Mouse (Mus musculus) kidney, embryonic 14.5 days (tissue): Measurements from ENCODE around the gene Mtif3. TPM values are rescaled to one million over a fixed set of nuclear protein-coding genes. Genes with fewer than 3 reads are reported as not detected.

Experiments used
- ATAC-seq: fragments of 200-750 bp; cut with Nextera tagmentation; 2 replicates; pipeline ENCODE4 v1.8.0; 2017; ENCODE audit warnings: moderate number of reproducible peaks, mild to moderate bottlenecking, moderate TSS enrichment, moderate library complexity; ENCODE audit not compliant: low FRiP score, low TSS enrichment
- H3K27ac ChIP-seq: fragments of 300-500 bp; sonication (generic); 2 replicates; pipeline ENCODE4 v1.5.1; 2014; ENCODE audit warnings: low read depth, mild to moderate bottlenecking, low read length, moderate library complexity, mixed read lengths
- H3K27me3 ChIP-seq: fragments of 300-500 bp; sonication (generic); 2 replicates; pipeline ENCODE4 v1.6.1; 2014; ENCODE audit warnings: mild to moderate bottlenecking, low read length; ENCODE audit not compliant: control insufficient read depth, insufficient read depth
- H3K36me3 ChIP-seq: fragments of 300-500 bp; sonication (generic); 2 replicates; pipeline ENCODE4 v1.6.1; 2014; ENCODE audit warnings: low read length, mixed read lengths; ENCODE audit not compliant: control insufficient read depth, insufficient read depth
- H3K4me1 ChIP-seq: fragments of 300-500 bp; sonication (generic); 2 replicates; pipeline ENCODE4 v1.6.1; 2014; ENCODE audit warnings: low read length, mixed read lengths; ENCODE audit not compliant: control insufficient read depth, insufficient read depth
- H3K4me2 ChIP-seq: fragments of 300-500 bp; sonication (generic); replicated peaks from 2 replicates; pipeline ENCODE4 v1.6.1; 2014; ENCODE audit warnings: low read depth, mild to moderate bottlenecking, low read length
- H3K4me3 ChIP-seq: fragments of 300-500 bp; sonication (generic); 2 replicates; pipeline ENCODE4 v1.5.1; 2014; ENCODE audit warnings: mild to moderate bottlenecking, low read length
- H3K9ac ChIP-seq: fragments of 300-500 bp; sonication (generic); 2 replicates; pipeline ENCODE4 v1.6.1; 2014; ENCODE audit warnings: low read depth, mild to moderate bottlenecking, low read length, moderate library complexity
- H3K9me3 ChIP-seq: fragments of 300-500 bp; sonication (generic); 2 replicates; pipeline ENCODE4 v1.6.1; 2016; ENCODE audit warnings: low read length; ENCODE audit not compliant: control insufficient read depth
- WGBS: fragments of 180-500 bp; shearing (Covaris S2); extraction: QIAGEN DNeasy Blood & Tissue Kit; methylation state at CpG from one replicate; pipeline ENCODE4 v1.1.7; 2014; 5-methylcytosine and 5-hydroxymethylcytosine counted together
- polyA plus RNA-seq: library from polyadenylated mRNA; unstranded; fragments of >200 nt; fragmentation: Nextera tagmentation; extraction: Ambion mirVana; gene quantifications from 2 replicates; pipeline ENCODE4 v1.2.1, GENCODE M21; 2014

The Mtif3 gene
- 21.1 and 24.3 TPM in 2 replicates for polyA plus RNA-seq

DNA sequence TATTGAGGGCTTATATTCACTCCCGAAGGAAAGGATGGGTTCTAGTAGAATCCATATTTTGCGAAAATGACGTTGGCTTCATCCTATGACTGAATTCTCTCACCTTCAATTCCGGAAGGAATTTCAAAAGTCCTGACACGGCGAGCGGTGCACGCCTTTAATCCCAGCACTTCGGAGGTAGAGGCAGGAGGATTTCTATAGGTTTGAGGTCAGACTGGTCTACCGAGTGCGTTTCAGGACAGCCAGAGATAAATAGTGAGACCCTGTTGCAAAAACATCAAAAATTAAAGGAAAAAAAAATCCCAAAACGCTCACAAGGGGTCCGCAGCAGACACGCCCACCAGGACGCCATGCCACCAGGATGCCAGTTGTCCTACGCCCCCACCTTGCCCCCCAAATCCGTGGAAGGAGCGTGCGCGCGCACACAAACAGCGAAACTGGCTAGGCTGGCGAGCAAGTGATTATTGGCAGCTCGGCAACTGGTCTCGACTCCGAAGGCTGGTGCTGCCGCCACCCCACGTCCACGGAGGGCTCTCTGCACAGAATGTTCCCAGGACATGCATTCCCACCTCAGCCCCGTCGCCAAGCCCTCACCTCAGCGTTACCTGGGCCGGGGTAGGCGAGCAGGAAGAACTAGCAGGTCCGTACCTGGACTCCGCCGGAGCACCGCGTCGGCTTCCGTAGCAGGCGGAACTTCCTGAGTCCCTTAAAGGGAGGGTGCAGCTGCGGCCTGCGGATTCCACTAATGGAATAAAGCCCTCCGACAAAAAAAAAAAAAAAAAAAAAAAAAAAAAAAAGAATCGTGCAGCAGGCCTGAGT, at the start of gene Mtif3:
Mtif3 (minus strand) TSS at position 683 of the 819 bp plus-strand sequence.
- H3K4me2 ChIP-seq: peak within 1 kb of the TSS; percentile 73
- WGBS: 1% methylated on average over 46 of the region's 46 CpGs
- H3K4me3 ChIP-seq: peak within 1 kb of the TSS; percentile 95
- peak within 1 kb of the TSS; percentile 76 for H3K9ac ChIP-seq
- H3K27me3 ChIP-seq: no peaks in the 10 kb centered on the region
- peak; percentile 83 for ATAC-seq
- H3K27ac ChIP-seq: 0 out of 2 replicates have a peak within 1 kb of the TSS, but pooled peaks have one; percentile 52
- no peaks in the 10 kb centered on the region for H3K9me3 ChIP-seq
- 0 out of 2 replicates have a peak, but pooled peaks cover 6% of the 10 kb centered on the region for H3K4me1 ChIP-seq
- H3K36me3 ChIP-seq: peaks cover 7% of the 10 kb centered on the region

DNA sequence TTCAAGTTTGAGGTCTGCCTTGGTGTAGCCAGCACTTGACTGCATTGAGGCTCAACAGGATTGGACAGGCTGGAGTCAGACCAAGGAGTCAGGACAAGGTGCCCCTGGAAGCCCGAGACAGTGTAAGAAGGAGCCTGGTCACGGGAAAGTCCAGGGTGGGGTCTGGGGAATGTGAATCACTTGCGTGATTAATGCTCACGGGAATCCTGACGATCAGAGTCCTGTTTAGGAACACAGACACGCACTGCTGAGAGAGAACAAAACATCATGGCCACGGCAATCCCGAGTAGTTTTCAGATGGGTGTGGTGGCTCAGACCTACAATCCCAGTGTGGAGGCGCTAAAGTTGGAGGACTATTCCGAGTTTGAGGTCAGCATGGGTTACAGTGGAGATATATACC, 47.7 kb upstream of the Mtif3 start:
- H3K36me3 ChIP-seq: no peaks in the 10 kb centered on the region
- H3K4me3 ChIP-seq: no peak overlapping the region
- no peaks in the 10 kb centered on the region for H3K27me3 ChIP-seq
- H3K27ac ChIP-seq: no peak overlapping the region
- H3K4me1 ChIP-seq: no peaks in the 10 kb centered on the region
- 82% methylated on average over 10 of the region's 10 CpGs for WGBS
- H3K4me2 ChIP-seq: no peak overlapping the region
- no peak overlapping the region for H3K9ac ChIP-seq
- no peaks in the 10 kb centered on the region for H3K9me3 ChIP-seq
- ATAC-seq: no peak

GRCm38 (mm10) chr5:147003303-147003702, 39.7 kb upstream of the Mtif3 start:
- Histone ChIP-seq H3K9ac (no peak overlapping the region), H3K27me3 (no peaks in the 10 kb centered on the region), H3K36me3 (no peaks in the 10 kb centered on the region), H3K4me3 (no peak overlapping the region), H3K9me3 (peaks cover 8% of the 10 kb centered on the region; the same call in 1 of the 2 replicates), H3K4me2 (no peak overlapping the region), H3K27ac (no peak overlapping the region), H3K4me1 (no peaks in the 10 kb centered on the region)
- no peak for ATAC-seq
- 54% methylated on average over 1 of the region's 1 CpGs for WGBS

DNA sequence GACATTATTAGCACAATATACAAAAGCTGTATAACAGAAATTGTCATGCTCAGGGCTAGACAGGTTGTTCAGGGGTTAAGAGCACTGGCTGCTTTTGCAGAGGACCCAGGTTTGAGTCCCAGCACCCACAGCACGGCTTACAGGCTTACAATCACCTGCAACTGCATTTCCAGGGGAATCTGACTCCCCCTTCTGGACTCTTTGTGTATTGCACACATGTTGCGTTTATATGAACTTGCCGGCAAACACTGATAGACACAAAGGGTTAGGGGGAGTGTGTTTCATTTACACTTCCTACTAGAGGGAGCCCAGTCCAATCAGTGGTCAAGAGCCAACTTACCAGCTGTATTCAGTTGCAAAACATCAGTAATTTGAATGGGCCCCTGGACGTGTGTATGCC, 37.7 kb upstream of the Mtif3 start:
- Histone ChIP-seq H3K9me3 (peaks cover 8% of the 10 kb centered on the region; the same call in 1 of the 2 replicates), H3K27ac (no peak overlapping the region), H3K36me3 (no peaks in the 10 kb centered on the region), H3K4me2 (no peak overlapping the region), H3K27me3 (no peaks in the 10 kb centered on the region), H3K4me3 (no peak overlapping the region), H3K4me1 (no peaks in the 10 kb centered on the region), H3K9ac (no peak overlapping the region)
- no peak for ATAC-seq
- 82% methylated on average over 4 of the region's 4 CpGs for WGBS

DNA sequence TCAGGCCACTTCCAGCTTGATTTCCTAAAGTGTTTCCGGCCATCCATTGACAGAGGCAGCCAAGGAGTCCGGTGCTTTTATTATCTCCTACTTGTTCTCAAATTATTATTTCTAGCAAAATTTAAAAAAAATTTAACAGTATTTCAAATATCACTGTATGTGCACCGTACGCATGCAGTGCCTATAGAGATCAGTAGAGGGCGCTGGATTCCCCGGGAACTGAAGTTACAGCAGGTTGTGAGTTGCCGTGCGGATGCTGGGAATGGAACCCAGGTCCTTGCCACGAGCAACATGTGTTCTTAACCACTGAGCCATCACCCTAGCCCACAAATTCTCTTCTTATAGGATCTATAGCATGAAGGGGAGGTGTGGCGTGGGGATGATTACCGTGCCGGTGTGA, 35.2 kb upstream of the Mtif3 start:
- Histone ChIP-seq H3K27ac (no peak overlapping the region), H3K9me3 (peaks cover 5% of the 10 kb centered on the region; the same call in 1 of the 2 replicates), H3K4me3 (no peak overlapping the region), H3K4me2 (no peak overlapping the region), H3K27me3 (no peaks in the 10 kb centered on the region), H3K9ac (no peak overlapping the region), H3K36me3 (no peaks in the 10 kb centered on the region), H3K4me1 (no peaks in the 10 kb centered on the region)
- ATAC-seq: no peak
- 93% methylated on average over 12 of the region's 12 CpGs for WGBS

DNA sequence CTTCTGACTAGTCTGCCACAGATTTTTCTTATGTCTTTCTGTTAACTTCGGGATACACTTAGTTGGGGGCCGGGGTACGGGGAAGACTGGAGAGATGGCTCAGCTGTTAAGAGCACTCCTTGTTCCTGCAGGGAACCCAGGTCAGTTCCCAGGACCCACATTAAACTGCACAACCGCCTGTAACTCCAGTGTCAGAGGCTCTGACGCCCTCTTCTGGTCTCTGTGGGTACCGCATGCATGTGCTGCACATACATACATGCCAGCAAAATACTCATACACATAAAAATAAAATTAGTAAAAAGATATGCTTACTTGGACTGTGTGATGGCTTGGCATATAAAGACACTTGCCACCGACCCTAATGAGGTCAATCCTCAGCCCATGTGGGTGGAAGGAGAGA, 33.2 kb upstream of the Mtif3 start:
- no peaks in the 10 kb centered on the region for H3K27me3 ChIP-seq
- no peaks in the 10 kb centered on the region for H3K4me1 ChIP-seq
- 82% methylated on average over 7 of the region's 7 CpGs for WGBS
- no peaks in the 10 kb centered on the region for H3K36me3 ChIP-seq
- no peak overlapping the region for H3K27ac ChIP-seq
- no peak overlapping the region for H3K4me2 ChIP-seq
- no peaks in the 10 kb centered on the region for H3K9me3 ChIP-seq
- no peak overlapping the region for H3K4me3 ChIP-seq
- ATAC-seq: no peak
- H3K9ac ChIP-seq: no peak overlapping the region

DNA sequence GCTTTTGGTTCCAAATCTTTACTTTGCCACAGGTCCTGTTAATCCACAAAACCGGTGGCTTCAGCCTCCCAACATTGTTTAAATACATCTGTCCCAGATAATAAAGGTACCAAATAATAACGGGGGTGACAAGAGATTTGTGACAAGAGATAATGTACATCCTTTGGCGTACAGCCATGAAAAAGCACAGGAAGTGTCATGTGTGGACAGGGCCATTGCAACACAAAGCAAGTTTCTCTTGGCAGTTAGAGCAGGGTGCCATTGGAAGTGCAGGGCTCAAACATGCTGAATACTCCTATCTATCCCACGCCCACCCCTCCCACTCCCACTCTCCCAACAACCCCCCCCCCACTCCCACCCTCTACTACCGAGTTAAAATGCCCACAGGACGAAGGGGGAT, 31.4 kb upstream of the Mtif3 start:
- Histone ChIP-seq H3K27me3 (no peaks in the 10 kb centered on the region), H3K9ac (no peak overlapping the region), H3K4me3 (no peak overlapping the region), H3K4me1 (no peaks in the 10 kb centered on the region), H3K36me3 (no peaks in the 10 kb centered on the region), H3K27ac (no peak overlapping the region), H3K4me2 (no peak overlapping the region), H3K9me3 (no peaks in the 10 kb centered on the region)
- no peak for ATAC-seq
- WGBS: 67% methylated on average over 6 of the region's 6 CpGs

- Histone ChIP-seq H3K9me3 (no peaks in the 10 kb centered on the region), H3K36me3 (no peaks in the 10 kb centered on the region), H3K4me1 (no peaks in the 10 kb centered on the region), H3K4me2 (no peak overlapping the region), H3K9ac (no peak overlapping the region), H3K27ac (no peak overlapping the region), H3K27me3 (no peaks in the 10 kb centered on the region), H3K4me3 (no peak overlapping the region)
- WGBS: 68% methylated on average over 8 of the region's 8 CpGs
- no peak for ATAC-seq
Measured at GRCm38 (mm10) chr5:146993509-146993908, 29.9 kb upstream of the Mtif3 start.

DNA sequence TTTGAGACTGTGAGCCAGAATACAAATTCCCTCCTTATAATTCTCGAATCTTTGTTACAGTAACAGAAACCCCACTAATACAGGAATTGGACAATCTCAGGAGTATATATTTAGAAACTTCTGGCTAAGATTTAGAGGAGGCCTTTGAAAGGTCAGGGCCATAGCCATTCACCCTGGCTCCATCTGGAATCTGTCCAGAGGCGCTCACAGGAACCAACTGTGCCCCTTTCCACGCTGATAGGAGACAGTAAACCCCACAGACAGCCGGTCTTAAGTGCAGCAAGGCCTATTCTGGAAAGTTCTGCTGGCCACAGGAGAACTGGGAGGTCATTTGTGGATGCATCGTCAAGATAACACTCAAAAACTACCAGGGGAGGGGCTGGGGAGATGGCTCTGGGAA, 25.5 kb upstream of the Mtif3 start:
- Histone ChIP-seq H3K27ac (no peak overlapping the region), H3K36me3 (no peaks in the 10 kb centered on the region), H3K4me3 (no peak overlapping the region), H3K4me1 (no peaks in the 10 kb centered on the region), H3K9ac (no peak overlapping the region), H3K27me3 (no peaks in the 10 kb centered on the region; the same call in 1 of the 2 replicates), H3K4me2 (no peak overlapping the region), H3K9me3 (no peaks in the 10 kb centered on the region)
- WGBS: 51% methylated on average over 5 of the region's 5 CpGs
- ATAC-seq: no peak
